Mouse (Mus musculus): Measurements from ENCODE around the gene Ppp5c. TPM values are rescaled to one million over a fixed set of nuclear protein-coding genes. Genes with fewer than 3 reads are reported as not detected.
A peak's percentile ranks its signal among the peaks of the same experiment; 100 is the strongest.
"Not testable (repeated sequence)": the region's sequence is repeated elsewhere in the genome, so short reads cannot be mapped to it uniquely, and the experiment has no call there.

Ppp5c gene
- total RNA-seq (2021): 10 to 100 TPM; 64.8 to 65.8 TPM
- long read RNA-seq, experiment 1, transcript Ppp5c-201 (13 exons, 2,072 nt): major isoform, 115 of 125 reads
- long read RNA-seq, experiment 1, partial matches to known transcripts: 0 of 125 reads
- long read RNA-seq, experiment 1, other reads (novel, unspliced or antisense): 6 of 125 reads
- long read RNA-seq, experiment 2, transcript Ppp5c-201 (13 exons, 2,072 nt): major isoform, 123 of 133 reads
- long read RNA-seq, experiment 2, partial matches to known transcripts: 4 of 133 reads
- long read RNA-seq, experiment 2, other reads (novel, unspliced or antisense): 4 of 133 reads

GRCm38 (mm10) chr7:17027588-17028343, at the start of gene Ppp5c:
Gene Ppp5c (minus strand): TSS chr7:17027924.
- H3K27ac ChIP-seq: peak within 1 kb of the TSS; percentile 98
- intact Hi-C loops (cut with DNase I): loop anchor here (2.0 kb wide), 1 partner anchor 23 kb away; no protein-coding TSS in a partner anchor
- no peak for TF ChIP-seq CTCF (IDR thresholded peaks at IDR 0.05)
- peak; percentile 96 for DNase-seq
- H3K4me3 ChIP-seq: peak within 1 kb of the TSS; percentile 87

- intact Hi-C loops (cut with DNase I): no loop called here
Observed at GRCm38 (mm10) chr7:17076542-17076941, 48.8 kb upstream of the Ppp5c start.

GRCm38 (mm10) chr7:17073904-17074615, 46.3 kb upstream of the Ppp5c start, which contains the start of gene Psg16:
Gene Psg16 (plus strand): TSS chr7:17074040.
- DNase-seq: peak; percentile 45
- intact Hi-C loops (cut with DNase I): no loop called here
- Histone ChIP-seq H3K4me3 (no peak within 1 kb of the TSS), H3K27ac (no peak within 1 kb of the TSS)
- TF ChIP-seq CTCF (IDR thresholded peaks at IDR 0.05): no peak; the same call in 1 of the 2 replicates

More at GRCm38 (mm10) chr7:17076542-17076941, 48.8 kb upstream of the Ppp5c start:
- no peak for TF ChIP-seq CTCF (IDR thresholded peaks at IDR 0.05)
- no peak for DNase-seq
- no peak overlapping the region for H3K27ac ChIP-seq
- no peak overlapping the region for H3K4me3 ChIP-seq

GRCm38 (mm10) chr7:17073513-17073903, 45.8 kb upstream of the Ppp5c start:
- TF ChIP-seq CTCF (IDR thresholded peaks at IDR 0.05): no peak
- intact Hi-C loops (cut with DNase I): no loop called here
- H3K27ac ChIP-seq: no peak overlapping the region
- no peak overlapping the region for H3K4me3 ChIP-seq
- no peak for DNase-seq

- DNase-seq, H3K27ac ChIP-seq, H3K4me3 ChIP-seq: not testable (repeated sequence)
- intact Hi-C loops (cut with DNase I): loop anchor here (2.0 kb wide), 2 partner anchors 65 to 135 kb away; no protein-coding TSS in a partner anchor
Observed at GRCm38 (mm10) chr7:17067651-17068050, 39.9 kb upstream of the Ppp5c start.

- DNase-seq: no peak
- H3K4me3 ChIP-seq: no peak overlapping the region
Observed at GRCm38 (mm10) chr7:17067000-17067399, 39.3 kb upstream of the Ppp5c start.

GRCm38 (mm10) chr7:17066412-17066811, 38.7 kb upstream of the Ppp5c start:
- peak; percentile 88 for TF ChIP-seq CTCF (IDR thresholded peaks at IDR 0.05)
- Histone ChIP-seq H3K27ac (no peak overlapping the region), H3K4me3 (no peak overlapping the region)
- intact Hi-C loops (cut with DNase I): loop anchor here (1.0 to 2.0 kb wide), 3 partner anchors 64 to 134 kb away; no protein-coding TSS in a partner anchor
- peak; percentile 84 for DNase-seq

More at GRCm38 (mm10) chr7:17067000-17067399, 39.3 kb upstream of the Ppp5c start:
- no peak for TF ChIP-seq CTCF (IDR thresholded peaks at IDR 0.05)
- H3K27ac ChIP-seq: no peak overlapping the region
- intact Hi-C loops (cut with DNase I): loop anchor here (1.0 to 2.0 kb wide), 3 partner anchors 64 to 134 kb away; no protein-coding TSS in a partner anchor

- DNase-seq: no peak
- intact Hi-C loops (cut with DNase I): loop anchor here (1.0 to 2.0 kb wide), 3 partner anchors 63 to 133 kb away; no protein-coding TSS in a partner anchor
- Histone ChIP-seq H3K4me3 (no peak overlapping the region), H3K27ac (no peak overlapping the region)
- no peak for TF ChIP-seq CTCF (IDR thresholded peaks at IDR 0.05)
Observed at GRCm38 (mm10) chr7:17065620-17066019, 37.9 kb upstream of the Ppp5c start.

- no peak for DNase-seq
Observed at GRCm38 (mm10) chr7:17062845-17063244, 35.1 kb upstream of the Ppp5c start.

GRCm38 (mm10) chr7:17062389-17062788, 34.7 kb upstream of the Ppp5c start, which contains the start of gene Hif3a:
Gene Hif3a (minus strand): TSS chr7:17062427.
- peak; percentile 63 for DNase-seq
- Histone ChIP-seq H3K27ac (peak within 1 kb of the TSS; percentile 93), H3K4me3 (peak within 1 kb of the TSS; percentile 47)
- intact Hi-C loops (cut with DNase I): no loop called here
- no peak for TF ChIP-seq CTCF (IDR thresholded peaks at IDR 0.05)

More at GRCm38 (mm10) chr7:17062845-17063244, 35.1 kb upstream of the Ppp5c start:
- intact Hi-C loops (cut with DNase I): no loop called here
- TF ChIP-seq CTCF (IDR thresholded peaks at IDR 0.05): no peak
- H3K27ac ChIP-seq: peak overlapping the region; percentile 93
- H3K4me3 ChIP-seq: peak overlapping the region; percentile 47

- intact Hi-C loops (cut with DNase I): no loop called here
- peak; percentile 42 for TF ChIP-seq CTCF (IDR thresholded peaks at IDR 0.05)
- Histone ChIP-seq H3K4me3 (peak overlapping the region; percentile 67), H3K27ac (peak overlapping the region; percentile 93)
- DNase-seq: peak; percentile 73
Observed at GRCm38 (mm10) chr7:17060782-17061605, 33.3 kb upstream of the Ppp5c start.
